Mouse (Mus musculus) neural tube, embryonic 10.5 days (tissue): ENCODE measurements around the gene Zfp966.
"Not testable (repeated sequence)": the region's sequence is repeated elsewhere in the genome, so short reads cannot be mapped to it uniquely, and the experiment has no call there.

ENCODE experiments used
- DNase-seq: peaks from one replicate; pipeline ENCODE4 v3.0.0-alpha.2; 2017; ENCODE audit warnings: low spot score; ENCODE audit errors: extremely low spot score

The Zfp966 gene

DNA sequence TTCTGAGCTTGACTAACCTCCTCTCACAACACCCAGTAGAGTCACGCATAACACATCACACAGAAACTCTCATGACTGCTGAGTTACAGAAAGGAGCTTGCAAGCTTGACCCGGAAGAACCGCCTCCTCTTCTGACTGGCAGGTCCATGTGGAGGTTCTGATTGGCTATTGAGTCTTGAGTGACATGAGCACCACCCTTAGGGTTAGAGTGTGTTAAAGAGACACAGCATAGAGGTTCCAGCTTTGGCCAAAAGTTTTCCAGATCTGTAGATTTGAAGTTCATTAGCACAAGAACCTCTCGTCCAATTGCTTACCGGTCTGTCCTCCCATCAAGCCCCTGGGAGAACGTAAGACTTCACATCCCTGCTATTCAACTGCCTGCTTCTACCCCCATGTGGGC, at the start of gene Zfp966:
Gene Zfp966 (minus strand): TSS at position 101 of the 400 bp plus-strand sequence.
- not testable (repeated sequence) for DNase-seq

DNA sequence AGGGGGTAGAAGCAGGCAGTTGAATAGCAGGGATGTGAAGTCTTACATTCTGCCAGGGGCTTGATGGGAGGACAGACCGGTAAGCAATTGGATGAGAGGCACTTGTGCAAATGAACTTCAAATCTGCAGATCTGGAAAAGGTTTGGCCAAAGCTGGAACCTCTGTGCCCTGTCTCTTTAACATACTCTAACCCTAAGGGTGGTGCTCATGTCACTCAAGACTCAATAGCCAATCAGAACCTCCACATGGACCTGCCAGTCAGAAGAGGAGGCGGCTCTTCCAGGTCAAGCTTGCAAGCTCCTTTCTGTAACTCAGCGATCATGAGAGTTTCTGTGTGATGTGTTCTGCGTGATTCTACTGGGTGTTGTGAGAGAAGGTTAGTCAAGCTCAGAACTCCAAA, 34.1 kb upstream of the Zfp966 start, which contains the start of gene Gm2026:
Gene Gm2026 (plus strand): TSS at position 301 of the 400 bp plus-strand sequence.
- not testable (repeated sequence) for DNase-seq

DNA sequence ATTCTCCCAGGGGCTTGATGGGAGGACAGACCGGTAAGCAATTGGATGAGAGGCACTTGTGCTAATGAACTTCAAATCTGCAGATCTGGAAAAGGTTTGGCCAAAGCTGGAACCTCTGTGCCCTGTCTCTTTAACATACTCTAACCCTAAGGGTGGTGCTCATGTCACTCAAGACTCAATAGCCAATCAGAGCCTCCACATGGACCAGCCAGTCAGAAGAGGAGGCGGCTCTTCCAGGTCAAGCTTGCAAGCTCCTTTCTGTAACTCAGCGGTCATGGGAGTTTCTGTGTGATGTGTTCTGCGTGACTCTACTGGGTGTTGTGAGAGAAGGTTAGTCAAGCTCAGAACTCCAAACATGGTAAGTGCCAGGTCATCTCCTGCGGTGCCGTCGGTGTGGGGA, 61.9 kb downstream of the Zfp966 start, which contains the start of gene Gm6710:
Gene Gm6710 (plus strand): TSS at position 196 of the 400 bp plus-strand sequence.
- DNase-seq = not testable (repeated sequence)
